23 mouse cellular contexts compared by ENCODE assay signal in the genomic region with DNA sequence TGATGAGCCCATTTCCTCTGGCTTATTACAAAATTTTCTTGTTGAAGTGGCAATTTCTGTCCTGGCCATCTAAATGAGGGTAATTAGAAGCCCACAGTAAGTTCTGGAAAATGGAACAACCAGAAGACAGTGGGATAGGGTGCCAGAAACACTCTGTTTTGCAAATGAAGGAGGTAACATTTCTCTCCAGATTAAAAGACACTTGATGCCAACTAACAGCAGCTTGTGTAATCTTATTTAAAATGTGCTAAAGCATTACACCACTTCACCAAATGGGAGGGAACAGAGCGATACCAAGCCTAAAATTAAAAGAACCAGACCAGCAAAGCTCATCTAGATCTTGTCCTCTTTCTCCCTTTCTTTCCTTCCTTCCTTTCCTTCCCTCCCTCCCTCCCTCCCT.
DNase-seq lines count a peak whose midpoint lies in the region; ATAC-seq and TF ChIP-seq lines count a peak whose summit lies in the region.
"Had no signal": no experiment of that assay in that cellular context is flagged by ENCODE, and none has a peak within 500 bp of the region (broad histone marks: within the 10 kb centered on the region; RNA-seq: fewer than 3 reads in every experiment).

No protein-coding gene starts in this region.

- DNase-seq in forebrain, postnatal 0 days: peak; percentile 45
- DNase-seq in forebrain, embryonic 10.5 days (ENCODE audit: extremely low spot score, low spot score): no peak
- DNase-seq in lung, postnatal 0 days (ENCODE audit: low spot score): peak; percentile 20
- no peak for DNase-seq in lung, adult 2 months
- peak; percentile 51 for DNase-seq in brain, embryonic 14.5 days (ENCODE audit: low read depth)
- DNase-seq: adrenal gland, adult 2 months; adrenal gland, postnatal 25 days; cerebellum, adult 11-12 months; cerebellum, adult 9-10 months; cerebellum, postnatal 25 days; gastrocnemius, adult 2 months; gastrocnemius, postnatal 25 days; heart, adult 11 months; heart, postnatal 10 days; kidney, adult 18-20 months had no signal

- no peaks in the 10 kb centered on the region for H3K27me3 ChIP-seq in forebrain, postnatal 0 days (ENCODE audit: insufficient read depth, low read length)
- H3K27me3 ChIP-seq in forebrain, embryonic 10.5 days (ENCODE audit: poor library complexity, severe bottlenecking): no peaks in the 10 kb centered on the region
- H3K27me3 ChIP-seq in lung, postnatal 0 days (replicated peaks; ENCODE audit: insufficient read depth, low read length): no peaks in the 10 kb centered on the region
- H3K27me3 ChIP-seq: CH12.LX; hindbrain, embryonic 13.5 days; Patski had no signal

- no peak for TF ChIP-seq POLR2A in lung, adult 2 months (IDR thresholded peaks at IDR 0.05; ENCODE audit: borderline replicate concordance, extremely low read depth, low read depth, low read length)
- no peak for TF ChIP-seq POLR2A in brain, embryonic 14.5 days (IDR thresholded peaks at IDR 0.05; ENCODE audit: borderline replicate concordance, extremely low read depth, insufficient read depth, insufficient read length, poor library complexity, severe bottlenecking)

- no peaks in the 10 kb centered on the region for H3K9me3 ChIP-seq in forebrain, postnatal 0 days (ENCODE audit: low read length)
- H3K9me3 ChIP-seq in forebrain, embryonic 10.5 days: no peaks in the 10 kb centered on the region
- no peaks in the 10 kb centered on the region for H3K9me3 ChIP-seq in lung, postnatal 0 days (ENCODE audit: low read length)
- H3K9me3 ChIP-seq: embryonic facial prominence, embryonic 12.5 days; hindbrain, embryonic 13.5 days had no signal

- WGBS in forebrain, postnatal 0 days: 39% methylated on average over 1 of the region's 1 CpGs
- WGBS in forebrain, embryonic 10.5 days: 82% methylated on average over 1 of the region's 1 CpGs
- 46% methylated on average over 1 of the region's 1 CpGs for WGBS in lung, postnatal 0 days
- WGBS in lung, adult 2 months: 65% methylated on average over 1 of the region's 1 CpGs

- TF ChIP-seq EP300 in lung, postnatal 0 days (IDR thresholded peaks at IDR 0.05): no peak

- 0 out of 2 replicates have a peak overlapping the region, but pooled peaks have one; percentile 29 for H3K27ac ChIP-seq in forebrain, postnatal 0 days (ENCODE audit: low read depth, low read length)
- no peak overlapping the region for H3K27ac ChIP-seq in forebrain, embryonic 10.5 days
- H3K27ac ChIP-seq in lung, postnatal 0 days (ENCODE audit: low read length): no peak overlapping the region
- H3K27ac ChIP-seq: embryonic facial prominence, embryonic 12.5 days; gastrocnemius, adult 2 months; hindbrain, embryonic 13.5 days; hindbrain, postnatal 0 days had no signal

- no peak overlapping the region for H3K4me2 ChIP-seq in forebrain, postnatal 0 days (ENCODE audit: low read depth)
- H3K4me2 ChIP-seq in lung, postnatal 0 days (replicated peaks; ENCODE audit: low read depth, low read length): no peak overlapping the region
- H3K4me2 ChIP-seq: embryonic facial prominence, embryonic 12.5 days; hindbrain, embryonic 13.5 days had no signal

- ATAC-seq in forebrain, postnatal 0 days: no peak; the same call in 1 of the 2 replicates
- ATAC-seq in lung, postnatal 0 days: no peak
- ATAC-seq in erythroblast, adult 5-6 weeks (replicated peaks; ENCODE audit: low FRiP score, poor library complexity, severe bottlenecking): no peak
- ATAC-seq in cerebellum, adult (ENCODE audit: insufficient number of reproducible peaks, low FRiP score, low TSS enrichment): no peak
- ATAC-seq: activated CD4-positive, CD25-positive, alpha-beta regulatory T cell, adult 4 months; hindbrain, postnatal 0 days; Patski had no signal

- no peak overlapping the region for H3K9ac ChIP-seq in forebrain, postnatal 0 days
- H3K9ac ChIP-seq in lung, postnatal 0 days (replicated peaks; ENCODE audit: low read depth): no peak overlapping the region
- H3K9ac ChIP-seq: embryonic facial prominence, embryonic 12.5 days; hindbrain, embryonic 13.5 days had no signal

- no peak for TF ChIP-seq CTCF in forebrain, postnatal 0 days (IDR thresholded peaks at IDR 0.05; ENCODE audit: low read depth)
- no peak for TF ChIP-seq CTCF in lung, postnatal 0 days (IDR thresholded peaks at IDR 0.05)
- no peak for TF ChIP-seq CTCF in lung, adult 2 months (IDR thresholded peaks at IDR 0.05; ENCODE audit: insufficient read depth, low read length)
- TF ChIP-seq CTCF in brain, embryonic 14.5 days (IDR thresholded peaks at IDR 0.05; ENCODE audit: borderline replicate concordance, extremely low read depth, insufficient read depth, insufficient read length): no peak

- H3K4me3 ChIP-seq in forebrain, postnatal 0 days (ENCODE audit: low read depth, low read length): no peak overlapping the region
- no peak overlapping the region for H3K4me3 ChIP-seq in forebrain, embryonic 10.5 days
- H3K4me3 ChIP-seq in lung, postnatal 0 days (ENCODE audit: low read depth, low read length): no peak overlapping the region
- no peak overlapping the region for H3K4me3 ChIP-seq in lung, adult 2 months (replicated peaks; ENCODE audit: extremely low read depth, low read depth, low read length)
- H3K4me3 ChIP-seq: embryonic facial prominence, embryonic 12.5 days; gastrocnemius, adult 2 months; hindbrain, embryonic 13.5 days had no signal

- peaks cover 3% of the 10 kb centered on the region; the same call in 1 of the 2 replicates for H3K4me1 ChIP-seq in forebrain, postnatal 0 days (ENCODE audit: insufficient read depth)
- H3K4me1 ChIP-seq in forebrain, embryonic 10.5 days: peaks cover 45% of the 10 kb centered on the region
- peaks cover 25% of the 10 kb centered on the region for H3K4me1 ChIP-seq in lung, postnatal 0 days (ENCODE audit: insufficient read depth, low read depth, low read length)
- peaks cover 16% of the 10 kb centered on the region for H3K4me1 ChIP-seq in lung, adult 2 months (ENCODE audit: control insufficient read depth, insufficient read depth, low read length)

- H3K36me3 ChIP-seq in forebrain, postnatal 0 days (ENCODE audit: insufficient read depth): no peaks in the 10 kb centered on the region
- no peaks in the 10 kb centered on the region for H3K36me3 ChIP-seq in forebrain, embryonic 10.5 days (replicated peaks)
- H3K36me3 ChIP-seq in lung, postnatal 0 days (ENCODE audit: insufficient read depth, low read length): no peaks in the 10 kb centered on the region
- H3K36me3 ChIP-seq: embryonic facial prominence, embryonic 12.5 days; hindbrain, embryonic 13.5 days had no signal

Comparison
In these comparisons a context has a peak if more than half of its experiments do, and no peak if none do; other contexts are left out.
1. DNase-seq: peak in forebrain, postnatal 0 days (single experiment), lung, postnatal 0 days (single experiment) and brain, embryonic 14.5 days (single experiment); none in forebrain, embryonic 10.5 days (single experiment) and lung, adult 2 months (single experiment).